Mouse (Mus musculus) forebrain, embryonic 16.5 days (tissue): ENCODE results near the gene Rplp0. TPM values are rescaled to one million over a fixed set of nuclear protein-coding genes. Genes with fewer than 3 reads are reported as not detected.

ENCODE experiments used
- ATAC-seq: fragments of 200-750 bp; cut with Nextera tagmentation; 2 replicates; pipeline ENCODE4 v1.8.0; 2017; ENCODE audit warnings: mild to moderate bottlenecking, moderate library complexity
- H3K27ac ChIP-seq: fragments of 300-500 bp; sonication (generic); 2 replicates; pipeline ENCODE4 v1.5.1; 2014; ENCODE audit warnings: low read length, control low read depth
- H3K27me3 ChIP-seq: fragments of 300-500 bp; sonication (generic); replicated peaks from 2 replicates; pipeline ENCODE4 v1.6.1; 2014; ENCODE audit warnings: low read length; ENCODE audit not compliant: control insufficient read depth, insufficient read depth
- H3K36me3 ChIP-seq: fragments of 300-500 bp; sonication (generic); 2 replicates; pipeline ENCODE4 v1.6.1; 2014; ENCODE audit not compliant: control insufficient read depth, insufficient read depth
- H3K4me1 ChIP-seq: fragments of 300-500 bp; sonication (generic); replicated peaks from 2 replicates; pipeline ENCODE4 v1.6.1; 2014; ENCODE audit warnings: low read length; ENCODE audit not compliant: control insufficient read depth, insufficient read depth
- H3K4me2 ChIP-seq: fragments of 300-500 bp; sonication (generic); 2 replicates; pipeline ENCODE4 v1.6.1; 2014; ENCODE audit warnings: mild to moderate bottlenecking, low read length, control low read depth
- H3K4me3 ChIP-seq: fragments of 300-500 bp; sonication (generic); replicated peaks from 2 replicates; pipeline ENCODE4 v1.5.1; 2014; ENCODE audit warnings: mild to moderate bottlenecking, low read length, control low read depth
- H3K9ac ChIP-seq: fragments of 300-500 bp; sonication (generic); replicated peaks from 2 replicates; pipeline ENCODE4 v1.6.1; 2014; ENCODE audit warnings: low read depth, low read length, control low read depth
- H3K9me3 ChIP-seq: fragments of 300-500 bp; sonication (generic); 2 replicates; pipeline ENCODE4 v1.6.1; 2016; ENCODE audit warnings: low read length; ENCODE audit not compliant: control insufficient read depth
- WGBS: fragments of 180-500 bp; shearing (Covaris S2); extraction: QIAGEN DNeasy Blood & Tissue Kit; methylation state at CpG from one replicate; pipeline ENCODE4 v1.1.7; 2014; 5-methylcytosine and 5-hydroxymethylcytosine counted together
- polyA plus RNA-seq: library from polyadenylated mRNA; unstranded; fragments of >200 nt; fragmentation: Nextera tagmentation; extraction: Ambion mirVana; gene quantifications from 2 replicates; pipeline ENCODE4 v1.2.1, GENCODE M21; 2015

The Rplp0 gene
- polyA plus RNA-seq, 1 experiment from 2014 or later = 944 TPM

- Histone ChIP-seq H3K9me3 (no peaks in the 10 kb centered on the region), H3K4me3 (no peak overlapping the region), H3K27ac (no peak overlapping the region), H3K9ac (no peak overlapping the region), H3K4me2 (no peak overlapping the region), H3K36me3 (peaks cover 15% of the 10 kb centered on the region), H3K27me3 (no peaks in the 10 kb centered on the region), H3K4me1 (peaks cover 10% of the 10 kb centered on the region)
- ATAC-seq = no peak
- 95% methylated on average over 14 of the region's 14 CpGs for WGBS
Measured at GRCm38 (mm10) chr5:115558182-115558794, 979 bp upstream of the Rplp0 start.

- H3K36me3 ChIP-seq = peaks cover 20% of the 10 kb centered on the region
- peaks cover 19% of the 10 kb centered on the region for H3K4me1 ChIP-seq
- H3K9me3 ChIP-seq = no peaks in the 10 kb centered on the region
- H3K4me3 ChIP-seq = peak overlapping the region; percentile 81
- WGBS = 48% methylated on average over 13 of the region's 13 CpGs
- H3K4me2 ChIP-seq = peak overlapping the region; percentile 72
- H3K27me3 ChIP-seq = no peaks in the 10 kb centered on the region
- H3K27ac ChIP-seq = no peak overlapping the region
- ATAC-seq = no peak
- H3K9ac ChIP-seq = peak overlapping the region; percentile 93
Measured at GRCm38 (mm10) chr5:115560336-115560905, 1.2 kb downstream of the Rplp0 start.

- H3K27ac ChIP-seq = no peak overlapping the region
- WGBS = 40% methylated on average over 5 of the region's 5 CpGs
Measured at GRCm38 (mm10) chr5:115563771-115564585, 4.7 kb downstream of the Rplp0 start.

GRCm38 (mm10) chr5:115564737-115565393 is 5.6 kb downstream of the Rplp0 start, which contains the start of gene Gcn1l1:
TSS of gene Gcn1l1 (plus strand) at chr5:115565254.
- Histone ChIP-seq H3K9me3 (no peaks in the 10 kb centered on the region), H3K36me3 (peaks cover 20% of the 10 kb centered on the region), H3K27me3 (no peaks in the 10 kb centered on the region), H3K9ac (peak within 1 kb of the TSS; percentile 93), H3K4me3 (peak within 1 kb of the TSS; percentile 81), H3K4me2 (peak within 1 kb of the TSS; percentile 67), H3K4me1 (peaks cover 26% of the 10 kb centered on the region), H3K27ac (peak within 1 kb of the TSS; percentile 66)
- WGBS = 2% methylated on average over 49 of the region's 55 CpGs
- ATAC-seq = peak; percentile 94

More at GRCm38 (mm10) chr5:115563771-115564585, 4.7 kb downstream of the Rplp0 start:
- H3K4me1 ChIP-seq = peaks cover 26% of the 10 kb centered on the region
- H3K9me3 ChIP-seq = no peaks in the 10 kb centered on the region
- peak overlapping the region; percentile 67 for H3K4me2 ChIP-seq
- peak overlapping the region; percentile 93 for H3K9ac ChIP-seq
- H3K27me3 ChIP-seq = no peaks in the 10 kb centered on the region
- peaks cover 20% of the 10 kb centered on the region for H3K36me3 ChIP-seq
- ATAC-seq = no peak
- H3K4me3 ChIP-seq = no peak overlapping the region; the same call in 1 of the 2 replicates

GRCm38 (mm10) chr5:115565403-115565802 is 6.1 kb downstream of the Rplp0 start:
- Histone ChIP-seq H3K9ac (peak overlapping the region; percentile 93), H3K36me3 (peaks cover 20% of the 10 kb centered on the region), H3K4me1 (peaks cover 23% of the 10 kb centered on the region), H3K9me3 (no peaks in the 10 kb centered on the region), H3K4me2 (peak overlapping the region; percentile 67), H3K4me3 (peak overlapping the region; percentile 81), H3K27me3 (no peaks in the 10 kb centered on the region), H3K27ac (peak overlapping the region; percentile 5; the same call in 1 of the 2 replicates)
- under 1% methylated on average over 38 of the region's 46 CpGs for WGBS
- peak; percentile 27; the same call in 1 of the 2 replicates for ATAC-seq

- no peak overlapping the region for H3K4me2 ChIP-seq
- ATAC-seq = no peak
- no peaks in the 10 kb centered on the region for H3K9me3 ChIP-seq
- H3K27me3 ChIP-seq = no peaks in the 10 kb centered on the region
- H3K9ac ChIP-seq = no peak overlapping the region
- no peak overlapping the region for H3K27ac ChIP-seq
- WGBS = 56% methylated on average over 10 of the region's 10 CpGs
- H3K36me3 ChIP-seq = peaks cover 10% of the 10 kb centered on the region; the same call in 1 of the 2 replicates
- no peak overlapping the region for H3K4me3 ChIP-seq
- H3K4me1 ChIP-seq = peaks cover 16% of the 10 kb centered on the region
Measured at GRCm38 (mm10) chr5:115568681-115569080, 9.4 kb downstream of the Rplp0 start.

- no peak overlapping the region for H3K27ac ChIP-seq
- H3K9ac ChIP-seq = no peak overlapping the region
- H3K4me2 ChIP-seq = no peak overlapping the region
- no peak for ATAC-seq
- H3K36me3 ChIP-seq = peaks cover 6% of the 10 kb centered on the region; the same call in 1 of the 2 replicates
- WGBS = 80% methylated on average over 11 of the region's 11 CpGs
- no peak overlapping the region for H3K4me3 ChIP-seq
- H3K9me3 ChIP-seq = no peaks in the 10 kb centered on the region
- peaks cover 14% of the 10 kb centered on the region for H3K4me1 ChIP-seq
- no peaks in the 10 kb centered on the region for H3K27me3 ChIP-seq
Measured at GRCm38 (mm10) chr5:115569308-115569707, 10.0 kb downstream of the Rplp0 start.

- H3K4me2 ChIP-seq = no peak overlapping the region
- H3K27me3 ChIP-seq = no peaks in the 10 kb centered on the region
- H3K4me3 ChIP-seq = no peak overlapping the region
- peaks cover 10% of the 10 kb centered on the region for H3K36me3 ChIP-seq
- no peak for ATAC-seq
- peaks cover 9% of the 10 kb centered on the region for H3K4me1 ChIP-seq
- no peak overlapping the region for H3K27ac ChIP-seq
- WGBS = 44% methylated on average over 4 of the region's 4 CpGs
- H3K9me3 ChIP-seq = no peaks in the 10 kb centered on the region
- no peak overlapping the region for H3K9ac ChIP-seq
Measured at GRCm38 (mm10) chr5:115569721-115570120, 10.5 kb downstream of the Rplp0 start.

- Histone ChIP-seq H3K4me3 (no peak overlapping the region), H3K27ac (no peak overlapping the region), H3K9ac (no peak overlapping the region), H3K4me1 (peaks cover 2% of the 10 kb centered on the region), H3K4me2 (no peak overlapping the region), H3K36me3 (peaks cover 17% of the 10 kb centered on the region), H3K27me3 (no peaks in the 10 kb centered on the region), H3K9me3 (no peaks in the 10 kb centered on the region)
- no peak for ATAC-seq
- WGBS = 95% methylated on average over 7 of the region's 7 CpGs
Measured at GRCm38 (mm10) chr5:115571086-115571485, 11.8 kb downstream of the Rplp0 start.
